ENCODE assay signal across 19 mouse cellular contexts in the genomic region with DNA sequence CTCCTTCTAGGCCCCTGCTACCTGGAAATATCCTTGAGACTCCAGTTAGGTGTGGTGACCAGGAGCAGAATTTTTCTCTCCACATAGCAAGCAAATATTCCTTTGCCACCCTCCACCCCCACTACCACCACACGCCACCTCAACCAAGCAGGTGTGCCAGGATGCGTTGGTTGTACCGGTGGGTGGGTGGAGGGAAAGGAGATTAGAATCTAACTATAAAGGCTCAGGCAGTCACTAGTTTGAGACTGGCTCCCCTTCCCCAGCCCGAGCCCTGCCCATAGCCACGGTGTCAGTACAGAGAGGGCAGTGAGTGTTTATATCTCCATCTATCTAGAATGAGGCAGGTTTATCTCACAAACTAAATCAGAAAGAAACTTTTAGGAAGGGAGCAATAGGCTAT. TPM values are rescaled to one million over a fixed set of nuclear protein-coding genes. Genes with fewer than 3 reads are reported as not detected.
DNase-seq lines count a peak whose midpoint lies in the region; ATAC-seq and TF ChIP-seq lines count a peak whose summit lies in the region.
"Had no signal": no experiment of that assay in that cellular context is flagged by ENCODE, and none has a peak within 500 bp of the region (broad histone marks: within the 10 kb centered on the region; RNA-seq: fewer than 3 reads in every experiment).

No protein-coding gene starts in this region.

- no peak for TF ChIP-seq POLR2A in thymus, adult 2 months (IDR thresholded peaks at IDR 0.05; ENCODE audit: control insufficient read depth, extremely low read depth, insufficient read depth, low read length, poor library complexity)

- H3K27ac ChIP-seq in thymus, adult 2 months (ENCODE audit: control insufficient read depth, insufficient read depth, low read length): peak overlapping the region; percentile 82
- no peak overlapping the region for H3K27ac ChIP-seq in midbrain, embryonic 11.5 days (ENCODE audit: low read depth, low read length)
- H3K27ac ChIP-seq: embryonic facial prominence, embryonic 12.5 days; forebrain, embryonic 12.5 days; heart, adult 2 months; heart, embryonic 15.5 days; hindbrain, embryonic 15.5 days had no signal

- no peaks in the 10 kb centered on the region for H3K9me3 ChIP-seq in midbrain, embryonic 11.5 days (ENCODE audit: control insufficient read depth, low read length)
- H3K9me3 ChIP-seq: embryonic facial prominence, embryonic 12.5 days; forebrain, embryonic 12.5 days; heart, embryonic 15.5 days; hindbrain, embryonic 15.5 days had no signal

- WGBS in thymus, adult 2 months: 4% methylated on average over 5 of the region's 5 CpGs
- WGBS in midbrain, embryonic 11.5 days: 89% methylated on average over 5 of the region's 5 CpGs

- no peaks in the 10 kb centered on the region for H3K27me3 ChIP-seq in thymus, adult 2 months (ENCODE audit: control insufficient read depth, insufficient read depth, low read length)
- no peaks in the 10 kb centered on the region for H3K27me3 ChIP-seq in midbrain, embryonic 11.5 days (ENCODE audit: control insufficient read depth, insufficient read depth, low read length)
- H3K27me3 ChIP-seq: embryonic facial prominence, embryonic 12.5 days; heart, embryonic 15.5 days; hindbrain, embryonic 15.5 days had no signal

- peak; percentile 63 for DNase-seq in thymus, adult 2 months
- no peak for DNase-seq in thymus, postnatal 4 days
- peak; percentile 71 for DNase-seq in thymus, postnatal 14 days
- DNase-seq in midbrain, embryonic 11.5 days (ENCODE audit: low spot score, missing footprints): no peak
- no peak for DNase-seq in liver
- no peak for DNase-seq in adrenal gland, adult 2 months
- DNase-seq: adrenal gland, postnatal 10 days; cerebellum, adult 11 months; cerebellum, adult 9-10 months; cerebellum, postnatal 25 days; gastrocnemius, postnatal 14 days; heart, adult 2 months had no signal

- peaks cover 62% of the 10 kb centered on the region for H3K4me1 ChIP-seq in thymus, adult 2 months (replicated peaks; ENCODE audit: control insufficient read depth, insufficient read depth, low read length)
- peaks cover under 1% of the 10 kb centered on the region; the same call in 1 of the 2 replicates for H3K4me1 ChIP-seq in midbrain, embryonic 11.5 days (ENCODE audit: control insufficient read depth, insufficient read depth, low read length)
- H3K4me1 ChIP-seq: embryonic facial prominence, embryonic 12.5 days; forebrain, embryonic 12.5 days; heart, embryonic 15.5 days had no signal

- no peak for TF ChIP-seq CTCF in thymus, adult 2 months (IDR thresholded peaks at IDR 0.05; ENCODE audit: borderline replicate concordance, control insufficient read depth, extremely low read depth, insufficient read depth, low read length, poor library complexity)

- H3K4me2 ChIP-seq in midbrain, embryonic 11.5 days: no peak overlapping the region
- H3K4me2 ChIP-seq: embryonic facial prominence, embryonic 12.5 days; forebrain, embryonic 12.5 days; heart, embryonic 11.5 days; heart, embryonic 15.5 days; hindbrain, embryonic 15.5 days had no signal

- no peak overlapping the region for H3K9ac ChIP-seq in midbrain, embryonic 11.5 days (ENCODE audit: low read length)
- H3K9ac ChIP-seq: embryonic facial prominence, embryonic 12.5 days; forebrain, embryonic 12.5 days; heart, embryonic 15.5 days; hindbrain, embryonic 15.5 days had no signal

- no peak overlapping the region for H3K4me3 ChIP-seq in thymus, adult 2 months (ENCODE audit: control insufficient read depth, insufficient read depth, low read length)
- no peak overlapping the region for H3K4me3 ChIP-seq in midbrain, embryonic 11.5 days (ENCODE audit: low read depth, low read length)
- H3K4me3 ChIP-seq: embryonic facial prominence, embryonic 12.5 days; forebrain, embryonic 12.5 days; heart, adult 2 months; heart, embryonic 15.5 days; hindbrain, embryonic 15.5 days had no signal

- peaks cover 12% of the 10 kb centered on the region for H3K36me3 ChIP-seq in thymus, adult 2 months (ENCODE audit: control insufficient read depth, insufficient read depth, low read length)
- H3K36me3 ChIP-seq in midbrain, embryonic 11.5 days (ENCODE audit: control insufficient read depth, insufficient read depth, low read length): no peaks in the 10 kb centered on the region
- H3K36me3 ChIP-seq: embryonic facial prominence, embryonic 12.5 days; forebrain, embryonic 12.5 days; heart, embryonic 15.5 days; hindbrain, embryonic 15.5 days had no signal

- peak; percentile 51 for ATAC-seq in activated CD4-positive, CD25-positive, alpha-beta regulatory T cell, adult 4 months
- no peak for ATAC-seq in midbrain, embryonic 11.5 days (ENCODE audit: low FRiP score)
- ATAC-seq: forebrain, embryonic 16.5 days had no signal

RNA-seq across cellular contexts. Expression of a gene that starts 39.7 kb away (rescaled TPM):
- 559 and 663 TPM in 2 replicates for polyA plus RNA-seq in thymus, adult 2 months (2012; rRNA removed)
- polyA plus RNA-seq in activated CD4-positive, CD25-positive, alpha-beta regulatory T cell, adult 4 months (2017; shearing (Covaris generic)): 100 to 1,000 TPM; 370 TPM
- polyA plus RNA-seq in midbrain, embryonic 11.5 days (2014; fragmentation: Nextera tagmentation; extraction: Ambion mirVana): 2.0 and 2.1 TPM in 2 replicates
- under 1 TPM; 0.35 to 0.45 TPM for total RNA-seq in adrenal gland, adult 2 months (2021)
- polyA plus RNA-seq in adrenal gland, adult 2 months (2012; rRNA removed): 1.2 and 1.9 TPM in 2 replicates

Comparison
In these comparisons a context has a peak if more than half of its experiments do, and no peak if none do; other contexts are left out.
1. DNase-seq: peak in thymus, adult 2 months (single experiment) and thymus, postnatal 14 days (single experiment); none in thymus, postnatal 4 days (single experiment), midbrain, embryonic 11.5 days (single experiment), liver (single experiment) and adrenal gland, adult 2 months (single experiment).
2. RNA of a gene that starts 39.7 kb away (polyA plus RNA-seq): 559 to 663 TPM in thymus, adult 2 months and 370 TPM in activated CD4-positive, CD25-positive, alpha-beta regulatory T cell, adult 4 months; 2.0 to 2.1 TPM in midbrain, embryonic 11.5 days and 1.2 to 1.9 TPM in adrenal gland, adult 2 months; every median in the first group is over 100 times any median in the second.